Mouse (Mus musculus) testis, adult 2 months (tissue): ENCODE measurements at regions not wholly inside any gene's neighbourhood (a gene's known extent, or its start where the extent isn't known, plus 50 kb on each side); places are given as distances from the start of the nearest gene placed in this dataset.

Source experiments
- CTCF ChIP-seq: fragments of 200-500 bp; IDR thresholded peaks from 2 replicates; pipeline ENCODE4 v1.5.1; 2012; ENCODE audit warnings: low read depth, mild to moderate bottlenecking, inconsistent platforms, low read length, moderate library complexity; ENCODE audit not compliant: control insufficient read depth, insufficient read depth, insufficient replicate concordance
- POLR2A ChIP-seq: fragments of 200-500 bp; IDR thresholded peaks from 2 replicates; pipeline ENCODE4 v1.6.1; 2012; ENCODE audit warnings: low read depth, mild to moderate bottlenecking, inconsistent platforms, low read length, moderate library complexity; ENCODE audit not compliant: control insufficient read depth

GRCm38 (mm10) chr8:88862846-88863455 lies 166.1 kb downstream of the Cyld start:
- no peak for TF ChIP-seq CTCF
- TF ChIP-seq POLR2A, result no peak
